Mouse (Mus musculus) telencephalon, adult 2 months (tissue): Measurements from ENCODE around the gene Espl1.

Experiments
- DNase-seq: peaks from one replicate; pipeline ENCODE4 v3.0.0-alpha.2; 2011; ENCODE audit warnings: low read depth, low spot score

Espl1 gene

GRCm38 (mm10) chr15:102273982-102274716 lies 21.9 kb upstream of the Espl1 start:
- no peak for DNase-seq

GRCm38 (mm10) chr15:102278726-102279091 lies 17.4 kb upstream of the Espl1 start:
- no peak for DNase-seq

GRCm38 (mm10) chr15:102279092-102279782 lies 16.8 kb upstream of the Espl1 start, which contains the start of gene Mfsd5:
Gene Mfsd5 (plus strand): TSS chr15:102279454.
- peak; percentile 60 for DNase-seq

GRCm38 (mm10) chr15:102279783-102280520 lies 16.1 kb upstream of the Espl1 start:
- DNase-seq = no peak

GRCm38 (mm10) chr15:102280623-102281022 lies 15.4 kb upstream of the Espl1 start:
- no peak for DNase-seq

GRCm38 (mm10) chr15:102282463-102283292 lies 13.4 kb upstream of the Espl1 start:
- DNase-seq = no peak

- DNase-seq = no peak
These were observed 12.4 kb upstream of the Espl1 start for GRCm38 (mm10) chr15:102283648-102284047.

GRCm38 (mm10) chr15:102287395-102287794 lies 8.7 kb upstream of the Espl1 start:
- peak; percentile 21 for DNase-seq

- no peak for DNase-seq
These were observed 421 bp downstream of the Espl1 start for GRCm38 (mm10) chr15:102296368-102297006.

- DNase-seq = no peak
These were observed 6.5 kb downstream of the Espl1 start for GRCm38 (mm10) chr15:102302542-102302941.

GRCm38 (mm10) chr15:102308717-102309116 lies 12.7 kb downstream of the Espl1 start:
- no peak for DNase-seq

GRCm38 (mm10) chr15:102310074-102310845 lies 14.2 kb downstream of the Espl1 start:
- no peak for DNase-seq

GRCm38 (mm10) chr15:102311489-102311888 lies 15.4 kb downstream of the Espl1 start:
- DNase-seq = no peak

- no peak for DNase-seq
These were observed 19.2 kb downstream of the Espl1 start for GRCm38 (mm10) chr15:102315292-102315691.

GRCm38 (mm10) chr15:102316263-102316662 lies 20.2 kb downstream of the Espl1 start:
- peak; percentile 21 for DNase-seq

- DNase-seq = no peak
These were observed 28.8 kb downstream of the Espl1 start for GRCm38 (mm10) chr15:102324654-102325473.

GRCm38 (mm10) chr15:102326022-102326576 lies 30.0 kb downstream of the Espl1 start, which contains the start of gene Pfdn5:
Gene Pfdn5 (plus strand): TSS chr15:102326116.
- DNase-seq = peak; percentile 85

GRCm38 (mm10) chr15:102326892-102327291 lies 30.8 kb downstream of the Espl1 start:
- DNase-seq = no peak

- DNase-seq = peak; percentile 85
These were observed 35.5 kb downstream of the Espl1 start, which contains the start of gene Myg1 for GRCm38 (mm10) chr15:102331610-102332015. Gene Myg1 (plus strand): TSS chr15:102331709.
